Mouse (Mus musculus): ENCODE data around the gene H2al2a. TPM values are rescaled to one million over a fixed set of nuclear protein-coding genes. Genes with fewer than 3 reads are reported as not detected.

Gene H2al2a
- polyA plus RNA-seq, 1 experiment from 2014 or later = not detected

DNA sequence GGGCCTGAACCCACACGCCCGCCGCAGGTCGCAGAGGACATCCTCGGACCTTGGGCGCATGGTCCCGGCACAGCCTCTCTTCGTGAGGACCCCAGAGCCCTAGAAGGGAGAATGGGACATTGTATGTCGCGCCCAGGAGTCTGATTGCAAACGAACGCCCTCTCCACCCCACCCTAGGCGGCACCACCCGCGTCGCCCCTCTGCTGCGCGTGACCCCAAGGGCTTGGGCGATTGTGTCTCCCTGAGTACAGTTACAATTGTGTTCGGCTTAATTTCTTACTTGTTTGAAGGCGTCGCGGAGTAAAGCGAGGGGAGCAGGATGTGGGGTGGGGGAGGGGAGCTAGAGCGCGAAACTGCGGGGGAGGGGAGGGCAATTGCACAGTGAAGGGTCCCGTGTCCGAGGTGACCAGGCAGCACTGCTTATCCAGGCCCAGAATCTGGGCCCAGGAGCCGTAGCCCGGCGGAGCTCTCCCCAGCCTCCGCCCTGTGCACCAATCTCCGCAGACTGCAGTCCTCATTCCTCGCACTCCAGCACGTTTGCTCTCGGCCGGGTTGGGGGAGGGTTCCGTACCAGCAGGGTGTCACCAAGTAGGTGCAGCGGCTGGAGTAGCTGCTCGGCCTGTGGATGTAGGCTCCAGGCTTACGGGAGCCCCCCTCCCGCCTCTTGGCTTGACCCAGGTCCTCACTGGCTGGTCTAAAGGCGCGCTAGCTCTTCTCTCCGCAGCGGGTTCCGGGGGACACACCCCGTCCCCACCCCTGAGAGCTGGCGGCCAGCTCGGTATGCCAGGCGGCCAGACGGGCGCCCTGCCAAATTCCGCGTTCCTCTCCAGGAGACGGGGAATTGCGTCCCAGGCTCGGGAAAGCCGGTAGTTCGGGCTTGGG lies 31.6 kb upstream of the H2al2a start:
- CTCF ChIA-PET = interaction anchor here (0.8 to 1.8 kb wide), 7 partner anchors 16 to 177 kb away, joined by 3 to 8 read pairs (median 4); no protein-coding TSS in a partner anchor
- no peak for TF ChIP-seq CTCF (IDR thresholded peaks at IDR 0.05)
- ATAC-seq (peak; percentile 66), DNase-seq (ENCODE audit: low read depth, low spot score) (no peak)
- in situ Hi-C loops (cut with MboI; ENCODE audit: low pct_unique_long_range_greater_than_20kb) = loop anchor here (5.0 to 10.0 kb wide), 3 partner anchors 174 to 1246 kb away; no protein-coding TSS in a partner anchor
- POLR2A ChIA-PET = interaction anchor here (0.9 to 3.5 kb wide), 5 partner anchors 18 to 35 kb away, joined by 4 to 22 read pairs (median 9); no protein-coding TSS in a partner anchor
- H3K27me3 ChIP-seq = no peaks in the 10 kb centered on the region

DNA sequence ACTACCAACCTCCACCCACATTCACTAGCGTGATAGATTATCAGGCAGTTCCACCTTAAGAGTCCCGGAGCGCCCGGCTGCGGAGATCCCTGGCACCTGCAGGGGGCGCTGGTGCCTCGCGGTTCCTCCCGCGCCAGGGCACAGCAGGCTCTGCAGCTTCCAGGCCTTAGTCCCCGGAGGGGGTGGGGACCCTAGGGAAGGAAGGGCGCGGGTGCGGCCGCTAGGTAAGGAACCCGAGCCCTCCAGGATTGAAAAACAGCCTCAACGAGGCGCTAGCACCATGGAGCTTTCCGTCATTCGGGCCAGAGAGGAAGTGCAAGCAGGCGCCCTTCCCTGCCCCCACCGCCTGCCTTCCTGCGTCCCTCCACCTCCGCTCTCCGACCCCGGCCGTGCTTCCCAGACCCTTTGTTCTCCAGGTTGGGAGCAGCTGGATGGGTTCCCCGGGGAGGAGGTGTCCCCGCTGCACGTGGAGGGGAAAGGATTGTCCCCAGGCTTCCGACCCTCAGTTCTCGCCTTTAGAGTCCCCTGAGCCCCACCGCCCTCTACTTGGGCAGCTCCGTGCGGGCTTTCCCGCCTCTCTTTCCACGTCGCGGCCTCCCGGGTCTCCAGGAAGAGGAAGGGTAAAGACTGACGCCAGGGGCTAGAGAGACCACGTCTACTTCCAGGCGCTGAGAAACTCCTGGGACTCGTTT lies 30.8 kb upstream of the H2al2a start:
- no peak for TF ChIP-seq CTCF (IDR thresholded peaks at IDR 0.05)
- DNase-seq (ENCODE audit: low read depth, low spot score) (no peak), ATAC-seq (peak; percentile 91)
- in situ Hi-C loops (cut with MboI; ENCODE audit: low pct_unique_long_range_greater_than_20kb) = loop anchor here (5.0 to 10.0 kb wide), 3 partner anchors 175 to 1247 kb away; no protein-coding TSS in a partner anchor
- no peaks in the 10 kb centered on the region for H3K27me3 ChIP-seq
- POLR2A ChIA-PET = interaction anchor here (0.6 to 3.5 kb wide), 6 partner anchors 19 to 1318 kb away, joined by 4 to 22 read pairs (median 7); no protein-coding TSS in a partner anchor
- CTCF ChIA-PET = interaction anchor here (1.0 to 1.8 kb wide), 5 partner anchors 17 to 178 kb away, joined by 3 to 8 read pairs (median 4); no protein-coding TSS in a partner anchor

DNA sequence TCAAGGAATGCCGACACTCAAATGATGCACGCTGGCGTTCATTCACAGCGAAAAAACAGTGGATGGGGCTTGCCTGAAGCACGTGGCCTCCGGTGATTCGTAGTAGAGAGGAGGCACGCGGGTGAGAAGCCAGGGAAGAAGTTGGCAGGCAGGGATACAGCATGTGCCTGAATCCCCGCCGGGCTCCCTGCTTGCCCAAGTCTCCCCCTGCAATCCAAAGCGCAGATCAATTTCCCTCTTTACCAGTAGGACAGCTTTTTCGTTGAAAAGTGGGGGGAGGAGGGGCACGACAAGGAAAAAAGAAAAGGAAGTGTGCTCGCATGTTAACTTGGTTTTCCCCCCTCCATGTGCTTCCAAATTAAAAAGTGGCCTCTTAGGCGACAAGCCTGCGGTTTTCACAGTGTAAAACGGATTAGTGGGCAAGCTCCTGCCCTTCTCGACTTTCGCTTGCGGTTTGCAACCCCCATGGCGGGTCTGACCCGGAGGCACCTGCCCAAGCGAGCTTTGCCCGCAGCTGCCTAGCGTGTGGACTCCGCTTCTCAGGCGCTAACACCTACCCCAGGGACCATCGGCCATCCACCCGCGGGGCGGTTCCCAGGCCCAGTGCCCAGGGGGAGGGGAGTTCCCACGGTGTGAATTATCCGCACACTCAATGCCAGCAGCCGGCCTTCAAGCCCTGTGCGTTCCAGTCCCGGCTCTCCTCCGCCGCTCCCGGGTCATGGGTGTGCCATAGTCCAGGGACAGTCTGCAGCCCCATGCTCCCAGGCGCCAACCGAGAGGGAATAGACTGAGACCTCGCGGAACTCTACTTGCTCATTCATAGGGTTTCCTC lies 29.6 kb upstream of the H2al2a start:
- ChIA-PET POLR2A (interaction anchor here (0.6 to 0.7 kb wide), 2 partner anchors 17 to 180 kb away, joined by 3 to 6 read pairs; no protein-coding TSS in a partner anchor), CTCF (interaction anchor here (1.3 kb wide), 1 partner anchor 179 kb away, joined by 3 read pairs; no protein-coding TSS in a partner anchor)
- in situ Hi-C loops (cut with MboI; ENCODE audit: low pct_unique_long_range_greater_than_20kb) = loop anchor here (5.0 to 10.0 kb wide), 3 partner anchors 176 to 1248 kb away; no protein-coding TSS in a partner anchor
- no peak for DNase-seq (ENCODE audit: low read depth, low spot score)
- TF ChIP-seq CTCF (IDR thresholded peaks at IDR 0.05) = no peak
- no peaks in the 10 kb centered on the region for H3K27me3 ChIP-seq
- ATAC-seq = no peak

DNA sequence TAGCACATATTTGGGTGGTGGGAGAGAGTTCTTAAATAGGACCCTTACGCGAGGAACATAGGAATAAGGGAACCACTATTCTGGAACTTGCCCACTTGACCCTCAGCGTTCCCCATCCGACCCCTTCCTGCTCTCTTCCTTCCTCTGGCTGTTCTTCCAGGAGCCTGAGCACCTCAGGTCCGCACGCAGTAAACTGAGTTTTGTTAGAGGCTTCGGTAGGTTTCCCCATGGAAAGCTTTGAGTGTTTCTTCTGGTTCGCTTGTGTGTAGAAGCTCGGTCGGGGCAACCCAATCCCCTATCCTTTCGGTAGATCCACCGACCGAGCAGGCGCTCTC lies 29.0 kb upstream of the H2al2a start:
- ChIA-PET CTCF (interaction anchor here (1.3 kb wide), 1 partner anchor 179 kb away, joined by 3 read pairs; no protein-coding TSS in a partner anchor), POLR2A (interaction anchor here (0.6 kb wide), 2 partner anchors 17 to 691 kb away, joined by 3 to 6 read pairs; no protein-coding TSS in a partner anchor)
- TF ChIP-seq CTCF (IDR thresholded peaks at IDR 0.05) = no peak
- in situ Hi-C loops (cut with MboI; ENCODE audit: low pct_unique_long_range_greater_than_20kb) = loop anchor here (5.0 to 10.0 kb wide), 3 partner anchors 177 to 1249 kb away; no protein-coding TSS in a partner anchor
- DNase-seq (ENCODE audit: low read depth, low spot score) (no peak), ATAC-seq (no peak)
- H3K27me3 ChIP-seq = no peaks in the 10 kb centered on the region

DNA sequence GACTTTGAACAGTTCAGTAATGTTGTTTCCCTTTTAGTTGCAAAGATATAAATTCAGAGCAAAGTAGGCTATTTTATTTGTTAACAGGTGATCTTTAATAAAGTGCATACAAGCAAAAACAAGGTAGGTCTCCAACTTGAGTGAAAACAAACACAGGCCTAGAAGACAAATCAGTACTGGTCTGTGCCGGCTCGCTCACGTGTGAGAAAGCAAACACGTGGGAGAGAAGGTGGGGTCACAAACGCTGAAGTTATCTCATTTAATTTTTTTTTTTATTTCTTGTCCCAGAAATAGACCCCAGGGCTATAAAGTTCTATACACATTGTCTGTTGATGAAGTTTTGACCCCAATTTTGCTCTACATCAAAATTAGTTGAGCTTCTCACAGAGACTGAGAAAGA lies 28.4 kb upstream of the H2al2a start:
- no peak for ATAC-seq
- in situ Hi-C loops (cut with MboI; ENCODE audit: low pct_unique_long_range_greater_than_20kb) = loop anchor here (5.0 to 10.0 kb wide), 3 partner anchors 177 to 1250 kb away; no protein-coding TSS in a partner anchor
- POLR2A ChIA-PET = no interaction called here

DNA sequence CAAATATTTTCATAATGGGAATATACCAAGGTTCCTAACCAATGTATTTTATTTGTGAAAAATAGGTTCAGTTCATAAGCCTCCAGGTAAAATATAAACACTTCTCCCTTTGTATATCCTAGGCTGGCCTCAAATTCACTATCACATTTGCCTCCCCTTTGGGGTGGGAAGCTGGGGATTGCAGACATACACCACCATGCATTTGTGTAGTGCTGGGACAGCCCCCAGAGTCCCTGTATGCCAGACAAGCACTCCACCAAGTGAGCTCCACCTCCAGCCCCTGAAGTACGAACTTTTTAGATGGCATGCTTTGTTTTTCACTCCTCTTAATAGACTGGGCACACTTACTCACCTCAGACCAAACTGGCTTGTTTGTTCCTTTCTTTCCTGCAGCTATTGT lies 26.1 kb upstream of the H2al2a start:
- CTCF ChIA-PET = no interaction called here
- POLR2A ChIA-PET = no interaction called here
- TF ChIP-seq CTCF (IDR thresholded peaks at IDR 0.05) = no peak
- in situ Hi-C loops (cut with MboI; ENCODE audit: low pct_unique_long_range_greater_than_20kb) = loop anchor here (10.0 to 25.0 kb wide), 3 partner anchors 332 to 1252 kb away; no protein-coding TSS in a partner anchor
- DNase-seq (ENCODE audit: low read depth, low spot score) (no peak), ATAC-seq (no peak)
- no peaks in the 10 kb centered on the region for H3K27me3 ChIP-seq

More for the DNA sequence above, 28.4 kb upstream of the H2al2a start:
- DNase-seq (ENCODE audit: low read depth, low spot score) = no peak
- CTCF ChIA-PET = no interaction called here
- no peak for TF ChIP-seq CTCF (IDR thresholded peaks at IDR 0.05)
- no peaks in the 10 kb centered on the region for H3K27me3 ChIP-seq

DNA sequence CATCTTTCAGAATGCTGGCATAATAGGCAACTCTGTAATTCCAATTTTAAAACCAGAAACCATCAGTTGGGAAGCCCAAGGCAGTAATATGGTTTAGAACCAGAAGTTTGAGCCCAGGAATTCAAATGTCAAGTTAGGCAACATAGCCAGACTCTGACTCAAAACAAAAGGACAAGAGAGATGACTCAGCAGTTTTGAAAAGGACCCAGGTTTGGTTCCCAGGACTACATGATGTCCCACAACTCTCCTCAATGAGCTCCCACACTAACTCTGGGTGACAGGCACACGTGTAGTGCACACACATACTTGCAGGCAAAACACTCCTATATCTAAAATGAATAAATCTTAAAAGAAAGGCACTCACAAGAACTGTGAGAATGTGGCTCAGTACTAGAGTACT lies 22.4 kb upstream of the H2al2a start:
- POLR2A ChIA-PET = no interaction called here
- CTCF ChIA-PET = interaction anchor here (1.2 to 1.6 kb wide), 2 partner anchors 8 to 10 kb away, joined by 3 read pairs; no protein-coding TSS in a partner anchor
- in situ Hi-C loops (cut with MboI; ENCODE audit: low pct_unique_long_range_greater_than_20kb) = loop anchor here (25.0 kb wide), 1 partner anchor 382 kb away; no protein-coding TSS in a partner anchor
- no peak for ATAC-seq
- no peak for TF ChIP-seq CTCF (IDR thresholded peaks at IDR 0.05)
- no peak for DNase-seq (ENCODE audit: low read depth, low spot score)
- no peaks in the 10 kb centered on the region for H3K27me3 ChIP-seq

DNA sequence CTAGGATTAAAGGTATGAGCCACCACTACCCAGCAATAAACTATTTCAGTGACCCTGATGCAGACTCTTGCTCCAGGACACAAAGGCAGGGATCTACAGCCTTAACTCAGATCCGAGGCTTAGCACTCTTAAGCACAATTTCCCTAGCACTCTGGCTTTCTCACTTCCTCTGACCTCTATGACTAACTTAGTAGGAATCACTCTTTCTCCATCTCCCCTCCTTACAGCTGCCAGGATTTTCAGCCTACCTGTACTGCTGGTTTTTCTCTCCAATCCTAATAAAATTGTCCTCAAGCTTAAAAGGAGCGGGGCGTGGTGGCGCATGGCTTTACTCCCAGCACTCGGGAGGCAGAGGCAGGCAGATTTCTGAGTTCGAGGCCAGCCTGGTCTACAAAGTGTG lies 20.6 kb upstream of the H2al2a start:
- in situ Hi-C loops (cut with MboI; ENCODE audit: low pct_unique_long_range_greater_than_20kb) = loop anchor here (25.0 kb wide), 1 partner anchor 380 kb away; no protein-coding TSS in a partner anchor
- DNase-seq (ENCODE audit: low read depth, low spot score) (no peak), ATAC-seq (no peak)
- TF ChIP-seq CTCF (IDR thresholded peaks at IDR 0.05) = no peak
- CTCF ChIA-PET = no interaction called here
- POLR2A ChIA-PET = no interaction called here
- no peaks in the 10 kb centered on the region for H3K27me3 ChIP-seq

DNA sequence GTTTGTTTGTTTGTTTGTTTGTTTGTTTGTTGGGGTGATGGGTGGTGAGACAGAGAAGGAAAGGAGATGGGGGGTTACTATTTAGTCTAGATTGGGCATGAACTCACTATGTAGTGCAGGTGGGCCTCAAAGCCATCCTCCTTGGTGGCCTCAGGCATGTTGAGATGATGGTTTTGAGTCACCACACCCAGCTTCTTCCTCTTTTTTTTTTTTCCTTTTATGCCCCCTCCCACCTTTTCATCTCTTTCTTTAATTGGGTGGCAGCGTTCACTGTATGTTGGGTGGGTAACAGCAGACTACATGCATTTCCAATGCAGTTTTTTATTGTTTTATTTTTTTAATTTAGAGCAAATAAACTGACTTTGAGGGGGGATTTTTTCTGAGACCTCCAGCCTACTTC lies 19.9 kb upstream of the H2al2a start:
- DNase-seq (ENCODE audit: low read depth, low spot score) (no peak), ATAC-seq (no peak)
- ChIA-PET POLR2A (no interaction called here), CTCF (no interaction called here)
- in situ Hi-C loops (cut with MboI; ENCODE audit: low pct_unique_long_range_greater_than_20kb) = loop anchor here (25.0 kb wide), 1 partner anchor 379 kb away; no protein-coding TSS in a partner anchor
- TF ChIP-seq CTCF (IDR thresholded peaks at IDR 0.05) = no peak
- no peaks in the 10 kb centered on the region for H3K27me3 ChIP-seq
